Mouse (Mus musculus) lung, postnatal 0 days (tissue): ENCODE results near the gene Slc38a9.

Experiments
- CTCF ChIP-seq: IDR thresholded peaks from 2 replicates; pipeline ENCODE4 v1.5.1; 2016; ENCODE audit warnings: antibody characterized with exemption, mild to moderate bottlenecking
- EP300 ChIP-seq: IDR thresholded peaks from 2 replicates; pipeline ENCODE4 v1.6.1; 2016; ENCODE audit warnings: antibody characterized with exemption, mild to moderate bottlenecking, control low read depth

DNA sequence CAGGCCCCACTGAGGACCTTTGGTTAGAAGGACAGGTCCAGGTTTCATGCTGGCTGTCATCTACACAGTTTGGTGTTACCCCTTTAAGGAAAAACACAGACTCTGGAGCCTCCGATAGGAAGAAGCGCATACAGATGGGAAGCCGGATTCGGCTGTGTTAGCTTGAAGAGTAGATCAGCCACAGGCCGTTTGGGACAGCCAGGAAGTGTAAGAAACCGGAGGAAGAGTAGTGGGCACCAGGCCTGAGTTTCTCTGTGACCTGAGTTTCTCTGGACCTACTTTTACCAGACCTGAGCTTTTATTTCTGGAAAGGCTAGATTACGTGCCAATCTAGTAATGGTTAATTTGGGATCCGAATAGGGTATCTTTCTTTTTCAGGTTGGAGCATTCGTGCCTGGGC lies 76.6 kb downstream of the Slc38a9 start:
- TF ChIP-seq CTCF (no peak), EP300 (no peak)
